Mouse (Mus musculus): Measurements from ENCODE around the gene Tmem259.

GRCm38 (mm10) chr10:80024229-80025043 is 40.3 kb upstream of the Tmem259 start:
- TF ChIP-seq CTCF (IDR thresholded peaks at IDR 0.05; ENCODE audit: low read depth, low read length): no peak
- no peak for TF ChIP-seq POLR2A (IDR thresholded peaks at IDR 0.05; ENCODE audit: insufficient read depth, low read length)
